Mouse (Mus musculus): ENCODE data around the gene Plekhn1.

The Plekhn1 gene

DNA sequence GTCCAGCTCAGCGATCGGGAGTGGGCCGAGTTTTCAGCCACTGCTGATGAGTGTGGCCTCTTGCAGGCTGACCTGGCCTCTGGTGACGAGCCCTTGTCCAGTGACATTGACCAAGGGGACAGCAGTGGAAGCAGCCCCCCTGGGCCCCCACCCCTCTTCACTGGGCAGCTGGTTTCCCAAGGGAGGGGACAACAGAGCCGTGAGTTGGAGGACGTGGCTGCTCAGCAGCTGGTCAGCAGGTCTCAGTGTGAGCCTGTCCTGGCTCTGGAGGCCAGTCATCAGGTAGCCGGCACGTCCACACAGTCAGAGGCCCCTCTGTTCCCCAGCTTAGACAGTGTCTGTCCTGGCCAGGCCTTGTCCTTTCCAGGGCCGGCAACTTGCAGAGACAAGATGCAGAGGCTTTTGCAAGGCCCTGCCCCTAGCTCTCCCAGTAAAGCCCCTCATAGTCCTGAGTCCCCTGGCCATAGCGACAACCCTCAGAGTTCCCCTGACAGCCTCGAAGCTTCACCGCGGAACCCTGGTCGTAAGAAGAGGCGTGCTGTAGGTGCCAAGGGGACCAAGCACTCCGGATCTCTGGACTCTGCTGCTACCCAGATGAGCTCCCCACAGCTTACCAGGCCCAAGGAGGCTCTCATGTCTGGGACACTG, 17.5 kb downstream of the Plekhn1 start:
- in situ Hi-C loops (cut with MboI; ENCODE audit: low pct_unique_long_range_greater_than_20kb in 1 of 2, low sequenced_read_pairs in 2 of 2, unreplicated experiment in 1 of 2): no loop called here

DNA sequence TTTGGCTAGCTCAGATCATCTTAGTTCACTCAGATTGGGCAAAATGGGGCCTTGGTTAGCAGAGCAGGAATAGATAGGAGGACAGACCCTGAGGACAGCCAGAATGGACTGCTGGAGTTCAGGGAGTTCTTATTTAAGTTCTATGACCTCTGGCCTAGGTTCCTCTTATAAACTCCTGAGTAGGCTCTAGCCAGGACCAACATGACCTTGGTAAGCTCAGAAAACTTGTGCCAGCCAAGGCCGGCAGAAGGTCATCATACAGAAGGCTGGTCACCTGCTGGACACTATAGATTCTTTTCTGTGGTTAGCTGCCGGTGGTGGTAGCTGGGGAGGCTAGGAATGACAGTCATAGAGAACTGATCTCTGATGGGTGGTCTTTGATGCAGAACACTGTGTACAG, 18.5 kb downstream of the Plekhn1 start:
- in situ Hi-C loops (cut with MboI; ENCODE audit: low pct_unique_long_range_greater_than_20kb in 1 of 2, low sequenced_read_pairs in 2 of 2, unreplicated experiment in 1 of 2): no loop called here

DNA sequence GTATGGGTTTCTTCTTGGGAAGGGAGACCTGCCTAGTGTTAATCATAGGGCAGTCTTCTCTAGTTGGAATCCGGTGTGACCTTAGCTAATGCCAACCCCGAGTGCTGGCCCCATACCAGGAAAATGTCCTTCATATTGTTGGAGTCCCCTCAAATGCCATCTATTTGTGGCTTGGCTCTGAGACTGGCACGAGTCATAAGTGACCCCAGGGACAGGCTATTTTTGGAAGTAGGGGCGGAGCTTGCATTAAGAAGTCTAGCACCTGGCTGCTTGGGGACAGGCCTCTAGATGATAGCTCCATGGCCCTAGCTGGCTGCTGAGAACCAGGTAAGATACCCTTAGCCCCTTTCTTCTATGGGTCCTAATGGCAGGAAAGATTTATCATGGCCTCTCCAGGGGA, 19.0 kb downstream of the Plekhn1 start, which contains the start of gene Perm1:
Gene Perm1, plus strand, starts transcription at position 220 of the 400 bp plus-strand sequence.
- in situ Hi-C loops (cut with MboI; ENCODE audit: low pct_unique_long_range_greater_than_20kb in 1 of 2, low sequenced_read_pairs in 2 of 2, unreplicated experiment in 1 of 2): no loop called here

DNA sequence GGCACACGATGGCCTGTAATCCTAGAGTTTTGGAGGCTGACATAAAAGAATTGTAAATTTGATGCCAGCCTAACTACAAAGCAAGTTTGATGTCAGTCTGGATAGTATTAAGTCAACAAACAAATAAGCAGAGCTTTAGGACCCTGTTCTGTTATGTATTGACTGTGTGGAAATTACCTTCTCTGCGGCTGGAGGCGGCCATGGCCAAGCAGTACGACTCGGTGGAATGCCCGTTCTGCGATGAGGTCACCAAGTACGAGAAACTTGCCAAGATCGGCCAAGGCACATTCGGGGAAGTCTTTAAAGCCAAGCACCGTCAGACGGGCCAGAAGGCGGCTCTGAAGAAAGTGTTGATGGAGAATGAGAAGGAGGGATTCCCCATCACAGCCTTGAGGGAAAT, 21.5 kb downstream of the Plekhn1 start:
- in situ Hi-C loops (cut with MboI; ENCODE audit: low pct_unique_long_range_greater_than_20kb in 1 of 2, low sequenced_read_pairs in 2 of 2, unreplicated experiment in 1 of 2): no loop called here

DNA sequence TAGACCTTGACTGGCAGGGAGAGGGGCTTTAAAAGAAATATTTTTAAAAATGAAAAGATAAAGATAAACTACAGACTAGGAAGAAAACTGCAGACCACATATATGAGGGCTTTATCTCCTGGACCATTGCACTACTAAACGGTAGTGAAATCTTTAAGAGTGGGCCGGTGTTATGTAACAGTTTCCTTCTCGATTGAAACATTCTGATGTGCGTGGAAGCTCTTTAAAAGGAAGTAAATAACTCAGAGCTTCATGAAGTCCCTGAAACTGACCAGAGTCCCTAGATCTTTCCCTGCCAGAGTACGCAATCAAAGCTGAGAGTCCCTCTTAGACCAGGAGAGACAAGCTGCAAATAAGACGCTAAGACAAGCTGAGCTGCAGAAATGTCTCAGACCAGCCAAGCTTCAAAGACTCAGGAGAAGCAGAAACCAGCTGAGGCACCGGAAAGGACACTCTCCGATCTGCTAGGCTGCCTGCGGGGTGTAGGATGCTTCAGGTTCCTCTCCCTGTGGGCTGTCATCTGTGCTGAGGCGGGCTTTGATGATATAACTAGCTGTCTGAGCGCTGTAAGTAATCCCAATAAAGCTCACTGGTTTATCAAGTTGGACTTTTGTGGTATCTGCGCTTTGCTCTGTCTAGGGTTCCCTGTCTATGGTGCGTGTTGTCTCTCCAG, 24.6 kb downstream of the Plekhn1 start:
- in situ Hi-C loops (cut with MboI; ENCODE audit: low pct_unique_long_range_greater_than_20kb in 1 of 2, low sequenced_read_pairs in 2 of 2, unreplicated experiment in 1 of 2): no loop called here

DNA sequence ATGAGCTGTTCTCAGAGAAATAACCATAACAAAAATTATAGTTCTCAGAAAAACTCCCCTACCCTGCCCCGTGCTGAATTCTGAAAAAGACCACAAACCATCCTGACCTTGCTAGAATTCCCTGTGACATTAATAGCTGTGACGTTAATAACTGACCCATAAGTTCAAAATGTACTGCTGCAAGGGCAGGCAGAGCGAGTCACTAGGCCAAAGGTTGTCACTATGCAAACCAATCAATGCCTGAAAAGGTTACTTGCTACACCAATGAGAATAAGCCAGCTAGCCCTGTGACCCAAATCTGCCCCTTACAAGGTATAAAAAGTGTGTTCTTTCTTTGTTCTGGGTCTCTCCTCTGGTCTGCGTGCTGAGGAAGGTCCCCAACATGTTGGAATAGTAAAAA, 25.8 kb downstream of the Plekhn1 start:
- in situ Hi-C loops (cut with MboI; ENCODE audit: low pct_unique_long_range_greater_than_20kb in 1 of 2, low sequenced_read_pairs in 2 of 2, unreplicated experiment in 1 of 2): no loop called here

DNA sequence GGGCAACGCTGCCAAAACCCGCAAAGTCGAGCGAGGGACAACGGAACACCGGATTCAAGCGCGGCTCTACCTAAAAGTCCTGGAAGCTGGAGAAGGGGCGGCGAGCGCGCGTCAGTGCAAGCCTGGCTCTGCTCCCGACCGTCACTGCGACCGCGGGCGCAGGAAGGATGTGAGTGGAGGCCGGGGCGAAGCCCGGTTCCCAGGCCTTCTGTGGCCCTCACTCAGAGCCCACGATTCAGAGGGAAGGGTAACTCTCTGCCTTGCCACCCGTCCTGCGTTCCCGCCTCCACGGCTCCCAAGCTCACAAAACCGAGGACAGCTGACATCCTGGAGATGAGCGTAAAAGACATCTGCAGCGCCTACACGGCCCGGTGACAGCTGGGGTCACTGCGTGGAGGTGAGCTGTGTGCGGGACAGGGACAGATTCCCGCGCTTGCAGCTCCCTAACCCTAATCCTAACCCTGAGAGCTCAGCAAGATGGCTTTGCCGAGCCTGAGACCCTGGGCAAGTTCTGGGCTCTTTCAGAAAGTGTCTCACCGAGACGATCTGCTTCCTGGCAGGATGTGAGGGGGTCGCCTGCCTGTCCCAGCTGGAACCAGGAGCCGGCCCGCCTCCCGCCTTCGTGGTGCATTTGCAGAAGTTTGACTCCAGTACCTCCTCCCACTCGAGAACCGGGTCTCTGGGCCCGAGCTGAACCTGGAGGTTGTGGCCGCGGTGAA, 31.1 kb downstream of the Plekhn1 start:
- in situ Hi-C loops (cut with MboI; ENCODE audit: low pct_unique_long_range_greater_than_20kb in 1 of 2, low sequenced_read_pairs in 2 of 2, unreplicated experiment in 1 of 2): no loop called here

DNA sequence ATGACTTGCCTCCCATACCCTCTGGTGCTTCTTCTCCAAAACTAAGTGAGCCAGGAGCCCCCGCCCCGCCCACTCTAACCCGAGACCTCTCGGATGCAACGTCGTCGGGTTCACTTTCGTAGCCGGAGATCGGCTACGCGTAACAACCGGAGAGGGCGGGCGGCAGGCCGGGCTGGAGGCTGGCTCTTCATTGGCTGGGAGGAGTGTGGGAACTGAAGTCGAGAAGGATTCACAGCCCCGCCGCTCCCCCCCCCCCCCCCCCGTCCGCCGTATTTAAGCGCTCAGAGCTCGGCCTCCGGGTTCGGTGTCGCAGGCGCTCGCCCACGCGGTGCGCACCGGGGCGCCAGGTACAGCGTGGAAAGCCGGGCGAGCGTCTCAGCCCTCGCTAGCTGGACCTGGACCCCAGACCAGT, 31.6 kb downstream of the Plekhn1 start, which contains the start of gene AW011738:
Gene AW011738, plus strand, starts transcription at position 304 of the 412 bp plus-strand sequence.
- in situ Hi-C loops (cut with MboI; ENCODE audit: low pct_unique_long_range_greater_than_20kb in 1 of 2, low sequenced_read_pairs in 2 of 2, unreplicated experiment in 1 of 2): no loop called here

DNA sequence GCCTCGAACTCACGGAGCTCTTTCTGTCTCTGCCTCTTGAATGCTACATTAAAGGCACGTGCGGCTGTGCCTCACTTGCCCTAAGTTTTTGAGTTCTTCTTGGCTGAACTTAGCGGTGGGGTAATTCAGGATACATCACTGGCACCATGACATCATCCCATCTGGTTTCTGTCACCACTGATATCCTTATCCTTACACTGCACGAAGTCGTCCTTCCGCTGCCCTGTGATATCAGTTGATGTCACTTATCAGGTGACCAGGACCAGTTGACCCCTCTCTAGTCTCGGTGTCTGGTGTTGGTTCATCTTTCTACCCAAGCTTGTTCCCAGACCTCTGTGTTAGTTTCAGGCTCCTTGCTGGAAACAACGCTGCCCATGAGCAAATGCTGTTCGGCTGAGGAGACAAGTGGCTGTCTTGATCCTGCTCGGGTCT, 32.2 kb downstream of the Plekhn1 start:
- in situ Hi-C loops (cut with MboI; ENCODE audit: low pct_unique_long_range_greater_than_20kb in 1 of 2, low sequenced_read_pairs in 2 of 2, unreplicated experiment in 1 of 2): no loop called here

DNA sequence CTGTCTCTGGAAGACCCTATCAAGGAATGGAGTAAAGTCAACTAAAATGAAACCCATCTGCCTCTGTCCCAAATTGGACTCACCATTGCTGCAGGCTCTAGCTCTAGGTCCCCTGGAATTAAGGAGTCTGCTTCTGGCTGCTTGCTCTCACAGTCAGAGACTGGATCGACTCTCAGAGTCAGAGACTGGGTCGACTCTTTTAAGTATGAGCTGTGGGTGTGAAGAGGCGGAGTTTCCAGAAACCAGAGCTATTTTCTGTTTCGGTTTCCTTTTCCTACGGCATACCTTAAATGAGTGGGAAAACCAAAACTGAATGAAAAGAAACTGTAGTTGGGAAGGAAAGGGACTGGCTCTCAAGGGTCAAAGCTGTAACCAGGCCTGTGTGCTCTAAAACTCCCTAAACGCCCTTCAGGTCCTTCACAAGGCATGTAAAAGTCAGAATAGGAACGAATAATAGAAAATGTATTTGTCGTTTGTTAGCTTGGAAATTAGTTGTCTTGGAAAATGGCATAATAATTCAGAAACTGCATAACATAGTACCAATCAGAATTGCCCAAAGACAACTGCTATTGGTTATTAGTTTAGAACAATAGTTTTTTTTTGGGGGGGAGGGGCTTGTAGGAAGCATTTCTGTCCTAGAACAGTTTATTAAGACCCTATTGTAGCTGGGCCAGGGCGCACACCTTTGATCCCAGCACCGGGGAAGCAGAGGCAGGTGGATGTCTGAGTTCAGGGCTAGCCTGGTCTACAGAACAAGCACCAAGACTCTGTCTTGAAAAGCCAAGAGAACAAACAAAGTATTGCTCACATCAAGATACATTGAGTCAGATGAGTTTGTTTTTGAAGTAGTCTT, 33.8 kb downstream of the Plekhn1 start, which contains the start of gene Isg15:
Gene Isg15, minus strand, starts transcription at position 196 of the 853 bp plus-strand sequence.
- in situ Hi-C loops (cut with MboI; ENCODE audit: low pct_unique_long_range_greater_than_20kb in 1 of 2, low sequenced_read_pairs in 2 of 2, unreplicated experiment in 1 of 2): no loop called here

DNA sequence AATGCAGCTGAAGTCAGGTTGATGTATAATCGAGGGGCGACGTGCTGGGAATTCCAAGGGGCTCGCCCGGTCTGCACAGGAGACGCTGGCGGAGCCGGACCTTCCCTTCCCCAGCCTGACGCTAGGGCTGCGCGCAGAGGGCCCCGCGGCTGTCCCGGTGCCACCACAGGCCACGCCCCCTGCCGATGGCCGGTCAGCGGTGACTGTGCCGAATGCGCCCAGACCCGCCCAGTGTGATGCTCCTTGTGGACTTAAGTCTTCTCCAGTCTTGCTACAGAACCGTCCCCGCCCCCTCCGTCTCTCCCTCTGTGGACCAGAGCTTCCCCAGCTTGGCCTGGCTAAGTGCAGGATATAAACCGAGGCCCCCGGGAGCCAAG, 36.8 kb downstream of the Plekhn1 start:
- in situ Hi-C loops (cut with MboI; ENCODE audit: low pct_unique_long_range_greater_than_20kb in 1 of 2, low sequenced_read_pairs in 2 of 2, unreplicated experiment in 1 of 2): no loop called here

DNA sequence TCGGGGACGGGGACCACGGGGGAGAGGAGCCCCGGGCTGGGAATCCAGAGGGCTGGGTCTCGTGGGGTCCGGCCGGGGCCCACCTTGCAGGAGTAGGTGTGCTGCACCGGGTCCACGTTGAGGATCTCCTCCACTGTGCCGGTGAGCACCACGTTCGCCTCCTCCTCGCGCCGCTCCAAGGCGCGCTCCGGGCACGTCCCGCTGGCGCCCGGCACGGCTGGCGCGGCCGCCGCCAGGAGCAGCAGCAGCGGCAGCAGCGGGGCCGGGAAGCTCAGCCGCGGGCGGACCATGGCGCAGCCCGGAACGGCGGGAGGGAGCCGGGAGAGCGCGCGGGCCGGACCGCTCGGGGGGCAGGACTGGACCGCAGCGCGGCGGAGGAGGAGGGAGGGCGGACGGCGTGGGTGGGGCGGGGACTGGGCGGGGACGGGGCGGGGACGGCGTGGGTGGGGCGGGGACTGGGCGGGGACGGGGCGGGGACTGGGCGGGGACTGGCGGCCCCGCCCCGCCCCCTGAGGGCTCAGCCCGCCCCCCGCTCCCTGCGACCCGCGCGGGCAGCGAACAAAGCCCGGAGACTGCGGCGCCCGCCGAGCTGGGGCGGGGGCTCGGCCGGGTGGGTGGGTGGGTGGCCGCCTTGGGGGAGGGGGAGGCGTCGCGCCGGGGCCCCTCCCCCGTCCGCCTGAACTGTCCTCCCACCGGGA, 37.4 kb downstream of the Plekhn1 start, which contains the start of gene Agrn:
Gene Agrn, minus strand, starts transcription at position 358 of the 698 bp plus-strand sequence.
- in situ Hi-C loops (cut with MboI; ENCODE audit: low pct_unique_long_range_greater_than_20kb in 1 of 2, low sequenced_read_pairs in 2 of 2, unreplicated experiment in 1 of 2): no loop called here

DNA sequence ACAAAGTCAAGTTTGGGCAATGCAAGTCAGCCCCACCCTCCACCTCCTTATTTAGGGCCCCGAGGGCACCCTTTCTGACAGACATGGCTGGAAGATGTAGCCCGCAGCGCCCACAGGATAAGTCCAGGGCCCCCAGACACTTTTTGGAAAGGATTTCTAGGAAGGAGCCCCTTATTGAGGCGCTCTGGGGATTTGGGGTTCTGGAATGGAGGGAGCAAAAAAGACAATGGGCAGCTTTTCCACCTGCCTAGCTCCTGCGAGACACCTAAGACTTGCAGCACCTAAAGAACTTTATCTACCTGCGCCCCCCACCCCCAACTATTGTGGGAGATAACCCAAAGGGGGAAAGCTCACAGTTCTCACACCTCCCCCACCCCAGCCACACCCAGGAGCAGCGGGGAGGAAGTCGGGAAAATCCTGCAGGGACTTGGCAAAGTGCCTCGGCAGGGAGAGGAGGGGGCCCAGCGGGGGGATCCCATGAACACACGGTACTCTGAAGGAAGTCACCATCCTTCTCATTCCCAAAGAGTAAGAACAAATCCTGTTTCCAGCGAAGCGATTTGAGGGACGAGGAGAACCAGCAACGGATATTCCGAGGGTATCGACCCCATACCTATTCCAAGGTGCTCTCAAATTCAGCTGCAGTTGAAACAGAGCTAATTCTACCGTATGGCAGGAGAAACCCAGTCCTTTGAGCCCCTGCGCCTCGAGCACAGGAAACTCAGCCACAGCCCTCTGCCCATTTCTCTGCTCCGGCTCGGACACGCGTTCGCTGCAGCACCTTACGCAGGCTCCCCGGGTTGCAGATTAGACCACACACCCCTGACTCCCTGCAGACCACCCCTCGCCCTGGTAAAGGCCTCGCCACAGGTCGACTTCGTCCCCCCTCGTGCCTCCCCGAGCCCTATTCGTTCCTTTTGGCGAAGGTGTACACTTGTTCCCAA, 38.5 kb downstream of the Plekhn1 start:
- in situ Hi-C loops (cut with MboI; ENCODE audit: low pct_unique_long_range_greater_than_20kb in 1 of 2, low sequenced_read_pairs in 2 of 2, unreplicated experiment in 1 of 2): no loop called here

DNA sequence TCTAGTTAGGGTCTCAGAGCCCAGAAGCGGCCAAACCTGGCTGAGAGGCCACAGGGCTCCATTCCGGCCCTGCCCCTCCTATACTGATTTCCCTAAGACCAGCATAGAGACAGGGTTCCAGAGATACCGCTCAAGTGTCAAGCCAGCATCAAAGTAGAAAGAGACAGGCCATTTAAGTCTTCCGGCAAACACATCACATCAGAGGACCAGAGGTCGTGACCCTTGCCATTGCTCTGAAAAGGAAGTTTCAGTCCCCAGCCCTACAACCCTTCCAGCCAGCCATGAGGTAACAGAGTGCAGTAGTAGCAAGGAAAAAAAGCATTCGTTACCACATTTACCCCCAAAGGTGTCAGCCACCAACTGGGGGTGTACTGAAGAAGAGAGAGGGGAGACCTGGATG, 40.3 kb downstream of the Plekhn1 start:
- in situ Hi-C loops (cut with MboI; ENCODE audit: low pct_unique_long_range_greater_than_20kb in 1 of 2, low sequenced_read_pairs in 2 of 2, unreplicated experiment in 1 of 2): no loop called here

DNA sequence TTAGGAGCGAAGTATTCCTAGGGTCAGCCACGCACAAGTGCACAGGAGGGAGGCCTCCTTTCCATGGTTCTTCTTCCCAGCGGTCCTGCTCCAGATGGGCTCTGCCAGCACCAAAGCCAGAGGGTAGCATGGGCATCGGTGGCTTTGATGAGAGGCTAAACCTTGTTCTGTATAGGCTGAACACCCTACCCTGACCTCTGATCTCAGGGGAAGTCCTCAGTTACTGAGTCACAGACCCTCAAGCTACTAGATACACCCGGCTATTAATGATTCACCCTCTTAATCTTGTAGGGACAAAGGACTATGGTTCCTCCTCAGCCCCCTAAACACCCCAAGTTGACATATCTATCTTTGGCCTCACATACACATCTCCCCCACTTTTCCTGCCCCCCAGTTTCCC, 40.8 kb downstream of the Plekhn1 start:
- in situ Hi-C loops (cut with MboI; ENCODE audit: low pct_unique_long_range_greater_than_20kb in 1 of 2, low sequenced_read_pairs in 2 of 2, unreplicated experiment in 1 of 2): no loop called here

DNA sequence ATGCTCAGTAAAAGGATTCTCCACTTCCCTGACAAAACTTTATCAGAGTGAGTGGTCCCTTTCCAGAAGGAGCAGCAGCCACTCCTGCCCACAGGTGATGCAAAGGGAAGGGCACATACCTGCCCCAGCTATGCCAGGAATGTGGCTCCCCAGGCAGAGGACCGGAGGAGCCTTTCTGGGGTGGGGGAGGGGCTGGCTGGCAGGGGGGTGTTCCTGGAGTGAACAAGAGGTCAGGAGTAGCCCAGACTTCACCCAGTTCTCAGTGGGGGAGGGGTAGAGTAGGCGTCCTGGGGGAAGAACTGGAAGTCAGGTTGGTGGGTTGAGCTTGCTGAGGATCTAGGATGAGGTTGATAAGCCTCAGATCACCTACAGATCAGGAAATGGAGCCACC, 41.5 kb downstream of the Plekhn1 start:
- in situ Hi-C loops (cut with MboI; ENCODE audit: low pct_unique_long_range_greater_than_20kb in 1 of 2, low sequenced_read_pairs in 2 of 2, unreplicated experiment in 1 of 2): no loop called here
